Mouse (Mus musculus) heart, embryonic 12.5 days (tissue): Measurements from ENCODE around the gene Has1. TPM values are rescaled to one million over a fixed set of nuclear protein-coding genes. Genes with fewer than 3 reads are reported as not detected.

ENCODE experiments used
- ATAC-seq: fragments of 200-750 bp; cut with Nextera tagmentation; 2 replicates; pipeline ENCODE4 v1.8.0; 2017; ENCODE audit warnings: moderate TSS enrichment, moderate library complexity; ENCODE audit not compliant: insufficient number of reproducible peaks, low FRiP score
- H3K27ac ChIP-seq: fragments of 300-500 bp; sonication (generic); 2 replicates; pipeline ENCODE4 v1.5.1; 2016; ENCODE audit warnings: mild to moderate bottlenecking, moderate library complexity; ENCODE audit not compliant: poor library complexity, severe bottlenecking
- H3K27me3 ChIP-seq: fragments of 300-500 bp; sonication (generic); replicated peaks from 2 replicates; pipeline ENCODE4 v1.6.1; 2016; ENCODE audit warnings: mild to moderate bottlenecking, moderate library complexity
- H3K36me3 ChIP-seq: fragments of 300-500 bp; sonication (generic); 2 replicates; pipeline ENCODE4 v1.6.1; 2016; ENCODE audit warnings: mild to moderate bottlenecking, moderate library complexity
- H3K4me1 ChIP-seq: fragments of 300-500 bp; sonication (generic); replicated peaks from 2 replicates; pipeline ENCODE4 v1.6.1; 2016; ENCODE audit warnings: mild to moderate bottlenecking
- H3K4me2 ChIP-seq: fragments of 300-500 bp; sonication (generic); 2 replicates; pipeline ENCODE4 v1.6.1; 2016; ENCODE audit warnings: mild to moderate bottlenecking, moderate library complexity
- H3K4me3 ChIP-seq: fragments of 300-500 bp; sonication (generic); 2 replicates; pipeline ENCODE4 v1.5.1; 2016; ENCODE audit warnings: mild to moderate bottlenecking
- H3K9ac ChIP-seq: fragments of 300-500 bp; sonication (generic); 2 replicates; pipeline ENCODE4 v1.6.1; 2016; ENCODE audit warnings: mild to moderate bottlenecking, moderate library complexity
- H3K9me3 ChIP-seq: fragments of 300-500 bp; sonication (generic); replicated peaks from 2 replicates; pipeline ENCODE4 v1.6.1; 2016; ENCODE audit warnings: mild to moderate bottlenecking, moderate library complexity
- WGBS: fragments of 180-500 bp; shearing (Covaris S2); methylation state at CpG from one replicate; pipeline ENCODE4 v1.1.7; 2016; 5-methylcytosine and 5-hydroxymethylcytosine counted together
- polyA plus RNA-seq: library from polyadenylated mRNA; unstranded; fragments of >200 nt; fragmentation: Nextera tagmentation; extraction: Ambion mirVana; gene quantifications from 2 replicates; pipeline ENCODE4 v1.2.1, GENCODE M21; 2016

Gene Has1
- polyA plus RNA-seq = 0.80 and 1.0 TPM in 2 replicates

GRCm38 (mm10) chr17:17855064-17855838 is at the start of gene Has1:
Has1 (minus strand) TSS chr17:17855205.
- Histone ChIP-seq H3K4me2 (no peak within 1 kb of the TSS), H3K4me1 (peaks cover under 1% of the 10 kb centered on the region; the same call in 1 of the 2 replicates), H3K27ac (no peak within 1 kb of the TSS), H3K36me3 (peaks cover 3% of the 10 kb centered on the region; the same call in 1 of the 2 replicates), H3K27me3 (peaks cover 3% of the 10 kb centered on the region), H3K9ac (no peak within 1 kb of the TSS), H3K4me3 (no peak within 1 kb of the TSS), H3K9me3 (no peaks in the 10 kb centered on the region)
- WGBS = 34% methylated on average over 8 of the region's 8 CpGs
- no peak for ATAC-seq

GRCm38 (mm10) chr17:17900768-17901167 is 45.8 kb upstream of the Has1 start:
- Histone ChIP-seq H3K36me3 (no peaks in the 10 kb centered on the region), H3K4me1 (no peaks in the 10 kb centered on the region), H3K27ac (no peak overlapping the region), H3K27me3 (no peaks in the 10 kb centered on the region), H3K4me3 (no peak overlapping the region), H3K9me3 (no peaks in the 10 kb centered on the region), H3K9ac (no peak overlapping the region), H3K4me2 (no peak overlapping the region)
- no peak for ATAC-seq
- 85% methylated on average over 1 of the region's 1 CpGs for WGBS

GRCm38 (mm10) chr17:17899268-17899667 is 44.3 kb upstream of the Has1 start:
- Histone ChIP-seq H3K36me3 (no peaks in the 10 kb centered on the region), H3K27ac (no peak overlapping the region), H3K4me1 (no peaks in the 10 kb centered on the region), H3K27me3 (no peaks in the 10 kb centered on the region), H3K4me3 (no peak overlapping the region), H3K4me2 (no peak overlapping the region), H3K9me3 (no peaks in the 10 kb centered on the region), H3K9ac (no peak overlapping the region)
- WGBS = 70% methylated on average over 2 of the region's 2 CpGs
- ATAC-seq = no peak

- ATAC-seq = no peak
- no peak overlapping the region for H3K27ac ChIP-seq
- no peak overlapping the region for H3K4me3 ChIP-seq
- H3K36me3 ChIP-seq = no peaks in the 10 kb centered on the region
- H3K9ac ChIP-seq = no peak overlapping the region
- no peaks in the 10 kb centered on the region for H3K27me3 ChIP-seq
- WGBS = 2% methylated on average over 4 of the region's 4 CpGs
- H3K4me2 ChIP-seq = no peak overlapping the region
- H3K4me1 ChIP-seq = no peaks in the 10 kb centered on the region
- no peaks in the 10 kb centered on the region for H3K9me3 ChIP-seq
Measured at GRCm38 (mm10) chr17:17896039-17896438, 41.0 kb upstream of the Has1 start.

- no peak overlapping the region for H3K9ac ChIP-seq
- H3K36me3 ChIP-seq = no peaks in the 10 kb centered on the region
- WGBS = 79% methylated on average over 2 of the region's 2 CpGs
- H3K9me3 ChIP-seq = no peaks in the 10 kb centered on the region
- no peak for ATAC-seq
- H3K4me3 ChIP-seq = no peak overlapping the region
- H3K27me3 ChIP-seq = no peaks in the 10 kb centered on the region
- no peak overlapping the region for H3K4me2 ChIP-seq
- H3K4me1 ChIP-seq = no peaks in the 10 kb centered on the region
- H3K27ac ChIP-seq = no peak overlapping the region
Measured at GRCm38 (mm10) chr17:17889732-17890425, 34.9 kb upstream of the Has1 start.

- Histone ChIP-seq H3K36me3 (no peaks in the 10 kb centered on the region), H3K27me3 (no peaks in the 10 kb centered on the region), H3K9me3 (no peaks in the 10 kb centered on the region), H3K4me1 (no peaks in the 10 kb centered on the region), H3K4me2 (no peak within 1 kb of the TSS), H3K9ac (no peak within 1 kb of the TSS), H3K4me3 (no peak within 1 kb of the TSS), H3K27ac (no peak within 1 kb of the TSS)
- ATAC-seq = no peak
- WGBS = 63% methylated on average over 1 of the region's 1 CpGs
Measured at GRCm38 (mm10) chr17:17887774-17888248, 32.8 kb upstream of the Has1 start, which contains the start of the genes Fpr2 and Fpr3. Fpr2 (plus strand) TSS chr17:17887824. Fpr3 (plus strand) TSS chr17:17887852.

GRCm38 (mm10) chr17:17883840-17884239 is 28.8 kb upstream of the Has1 start, which contains the start of gene Fpr1:
Fpr1 (minus strand) TSS chr17:17883940.
- WGBS = 65% methylated on average over 1 of the region's 1 CpGs
- ATAC-seq = no peak
- no peaks in the 10 kb centered on the region for H3K4me1 ChIP-seq
- H3K4me3 ChIP-seq = no peak within 1 kb of the TSS
- H3K9me3 ChIP-seq = no peaks in the 10 kb centered on the region
- no peaks in the 10 kb centered on the region for H3K27me3 ChIP-seq
- no peak within 1 kb of the TSS for H3K27ac ChIP-seq
- H3K36me3 ChIP-seq = no peaks in the 10 kb centered on the region
- H3K4me2 ChIP-seq = no peak within 1 kb of the TSS
- H3K9ac ChIP-seq = no peak within 1 kb of the TSS

GRCm38 (mm10) chr17:17882672-17883071 is 27.7 kb upstream of the Has1 start:
- Histone ChIP-seq H3K27ac (no peak overlapping the region), H3K4me3 (no peak overlapping the region), H3K9me3 (no peaks in the 10 kb centered on the region), H3K36me3 (no peaks in the 10 kb centered on the region), H3K4me2 (no peak overlapping the region), H3K27me3 (no peaks in the 10 kb centered on the region), H3K4me1 (no peaks in the 10 kb centered on the region), H3K9ac (no peak overlapping the region)
- ATAC-seq = no peak
- WGBS = 74% methylated on average over 3 of the region's 3 CpGs

GRCm38 (mm10) chr17:17879347-17879746 is 24.3 kb upstream of the Has1 start:
- H3K9me3 ChIP-seq = no peaks in the 10 kb centered on the region
- no peak overlapping the region for H3K9ac ChIP-seq
- H3K27me3 ChIP-seq = no peaks in the 10 kb centered on the region
- no peak for ATAC-seq
- no peaks in the 10 kb centered on the region for H3K36me3 ChIP-seq
- no peak overlapping the region for H3K4me3 ChIP-seq
- WGBS = 60% methylated on average over 1 of the region's 1 CpGs
- H3K27ac ChIP-seq = no peak overlapping the region
- no peaks in the 10 kb centered on the region for H3K4me1 ChIP-seq
- no peak overlapping the region for H3K4me2 ChIP-seq

GRCm38 (mm10) chr17:17871697-17872096 is 16.7 kb upstream of the Has1 start:
- Histone ChIP-seq H3K9ac (no peak overlapping the region), H3K4me2 (no peak overlapping the region), H3K27me3 (no peaks in the 10 kb centered on the region), H3K36me3 (no peaks in the 10 kb centered on the region), H3K9me3 (no peaks in the 10 kb centered on the region), H3K4me1 (no peaks in the 10 kb centered on the region), H3K27ac (no peak overlapping the region), H3K4me3 (no peak overlapping the region)
- no peak for ATAC-seq
- 73% methylated on average over 2 of the region's 2 CpGs for WGBS

- Histone ChIP-seq H3K27ac (no peak overlapping the region), H3K4me1 (no peaks in the 10 kb centered on the region), H3K9ac (no peak overlapping the region), H3K27me3 (no peaks in the 10 kb centered on the region), H3K4me3 (no peak overlapping the region), H3K36me3 (0 out of 2 replicates have a peak, but pooled peaks cover 2% of the 10 kb centered on the region), H3K9me3 (no peaks in the 10 kb centered on the region), H3K4me2 (no peak overlapping the region)
- 71% methylated on average over 2 of the region's 2 CpGs for WGBS
- ATAC-seq = no peak
Measured at GRCm38 (mm10) chr17:17870892-17871550, 16.0 kb upstream of the Has1 start.
